Mouse (Mus musculus): ENCODE data around the gene Ift74. TPM values are rescaled to one million over a fixed set of nuclear protein-coding genes. Genes with fewer than 3 reads are reported as not detected.
"Not testable (repeated sequence)": the region's sequence is repeated elsewhere in the genome, so short reads cannot be mapped to it uniquely, and the experiment has no call there.

Ift74 gene
- polyA plus RNA-seq, 1 experiment from 2014 or later = 20.9 TPM

DNA sequence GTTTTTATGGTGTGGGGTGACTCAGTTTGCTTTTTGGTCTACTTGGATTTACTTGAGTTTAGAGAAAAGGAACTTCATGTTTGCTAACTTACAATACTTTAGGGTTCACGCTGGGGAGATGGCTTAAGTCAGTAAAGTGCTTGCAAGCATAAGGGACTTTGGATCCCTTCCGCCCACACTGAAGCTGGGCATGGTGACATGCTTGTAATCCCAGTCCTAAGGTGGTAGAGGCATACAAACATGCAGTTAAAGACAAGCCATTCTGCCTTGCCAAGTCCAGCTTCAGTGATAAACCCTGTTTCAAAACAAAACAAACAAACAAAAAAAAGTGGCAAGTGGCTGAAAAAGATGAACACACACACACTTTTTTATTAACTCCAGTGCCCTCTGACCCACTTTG is 66.9 kb downstream of the Ift74 start:
- Histone ChIP-seq H3K4me3 (replicated peaks; ENCODE audit: low read length) (no peak overlapping the region), H3K27me3 (ENCODE audit: control insufficient read depth, insufficient read depth, low read length) (no peaks in the 10 kb centered on the region), H3K4me1 (ENCODE audit: control insufficient read depth, insufficient read depth, low read length) (no peaks in the 10 kb centered on the region), H3K27ac (ENCODE audit: low read length) (no peak overlapping the region), H3K36me3 (ENCODE audit: control insufficient read depth, insufficient read depth, low read length) (no peaks in the 10 kb centered on the region), H3K9ac (ENCODE audit: low read length) (no peak overlapping the region), H3K9me3 (replicated peaks; ENCODE audit: control insufficient read depth, low read length) (no peaks in the 10 kb centered on the region), H3K4me2 (ENCODE audit: low read depth, low read length) (no peak overlapping the region)
- 77% methylated on average over 2 of the region's 2 CpGs for WGBS
- no peak for ATAC-seq (ENCODE audit: insufficient read depth, low FRiP score)

DNA sequence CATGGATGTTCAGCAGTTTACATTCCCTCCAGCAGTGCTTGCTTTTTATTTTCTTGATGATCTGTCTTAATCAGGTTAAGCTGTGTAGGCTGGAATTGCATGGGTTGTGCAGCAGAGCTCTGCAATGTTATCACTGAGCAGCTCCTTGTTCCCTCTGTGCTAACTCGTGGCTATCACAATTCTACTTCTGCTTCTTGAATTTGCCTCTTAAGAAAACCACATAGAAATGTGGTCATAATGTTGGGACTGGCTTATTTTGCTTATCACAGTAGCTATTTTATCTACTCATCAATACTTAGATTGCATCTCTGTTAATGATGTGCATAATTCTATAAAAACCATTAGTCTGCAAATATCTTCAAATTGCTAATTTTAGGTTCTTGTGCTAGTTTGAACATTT is 67.7 kb downstream of the Ift74 start:
- Histone ChIP-seq H3K4me3 (replicated peaks; ENCODE audit: low read length) (no peak overlapping the region), H3K27ac (ENCODE audit: low read length) (no peak overlapping the region), H3K27me3 (ENCODE audit: control insufficient read depth, insufficient read depth, low read length) (no peaks in the 10 kb centered on the region), H3K36me3 (ENCODE audit: control insufficient read depth, insufficient read depth, low read length) (0 out of 2 replicates have a peak, but pooled peaks cover under 1% of the 10 kb centered on the region), H3K9me3 (replicated peaks; ENCODE audit: control insufficient read depth, low read length) (no peaks in the 10 kb centered on the region), H3K4me2 (ENCODE audit: low read depth, low read length) (no peak overlapping the region), H3K4me1 (ENCODE audit: control insufficient read depth, insufficient read depth, low read length) (no peaks in the 10 kb centered on the region), H3K9ac (ENCODE audit: low read length) (no peak overlapping the region)
- 49% methylated on average over 1 of the region's 1 CpGs for WGBS
- no peak for ATAC-seq (ENCODE audit: insufficient read depth, low FRiP score)

DNA sequence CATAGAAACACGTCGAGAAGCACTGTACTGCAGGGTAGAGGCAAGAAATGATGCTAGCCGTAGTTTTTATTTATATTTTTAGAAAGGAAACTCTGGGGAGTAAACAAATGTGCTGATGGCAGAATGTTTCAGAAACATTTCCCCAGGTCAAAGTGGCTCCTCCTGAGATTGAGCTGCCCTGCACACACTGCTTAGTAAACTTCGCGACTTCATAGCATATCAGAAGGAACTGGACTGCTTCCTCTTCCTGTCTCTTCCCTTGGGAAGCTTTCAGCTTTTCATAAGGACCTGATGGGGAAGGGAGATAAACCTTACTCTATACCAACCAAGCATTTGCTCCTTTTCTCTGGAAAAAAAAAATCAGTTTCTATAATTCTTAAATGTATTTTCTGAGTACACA is 69.0 kb downstream of the Ift74 start:
- Histone ChIP-seq H3K27ac (ENCODE audit: low read length) (no peak overlapping the region), H3K36me3 (ENCODE audit: control insufficient read depth, insufficient read depth, low read length) (0 out of 2 replicates have a peak, but pooled peaks cover 3% of the 10 kb centered on the region), H3K4me2 (ENCODE audit: low read depth, low read length) (no peak overlapping the region), H3K9me3 (replicated peaks; ENCODE audit: control insufficient read depth, low read length) (no peaks in the 10 kb centered on the region), H3K27me3 (ENCODE audit: control insufficient read depth, insufficient read depth, low read length) (no peaks in the 10 kb centered on the region), H3K9ac (ENCODE audit: low read length) (no peak overlapping the region), H3K4me1 (ENCODE audit: control insufficient read depth, insufficient read depth, low read length) (no peaks in the 10 kb centered on the region), H3K4me3 (replicated peaks; ENCODE audit: low read length) (no peak overlapping the region)
- ATAC-seq (ENCODE audit: insufficient read depth, low FRiP score) = no peak
- 83% methylated on average over 5 of the region's 5 CpGs for WGBS

DNA sequence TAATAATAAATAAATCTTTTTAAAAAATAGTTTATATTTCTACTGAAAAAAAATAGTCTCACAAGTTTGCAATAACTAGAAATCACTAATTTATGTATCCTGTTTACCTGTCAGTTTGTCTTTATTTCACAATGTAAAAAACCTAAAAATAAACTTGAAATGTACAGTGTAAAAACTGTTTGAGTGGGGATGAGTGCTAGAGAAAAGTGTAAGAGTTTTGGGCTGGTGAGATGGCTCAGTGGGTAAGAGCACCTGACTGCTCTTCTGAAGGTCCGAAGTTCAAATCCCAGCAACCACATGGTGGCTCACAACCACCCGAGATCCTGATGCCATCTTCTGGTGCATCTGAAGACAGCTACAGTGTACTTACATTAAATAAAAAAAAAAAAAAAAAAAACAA is 75.5 kb downstream of the Ift74 start:
- H3K4me1 ChIP-seq (ENCODE audit: control insufficient read depth, insufficient read depth, low read length); H3K4me2 ChIP-seq (ENCODE audit: low read depth, low read length); H3K36me3 ChIP-seq (ENCODE audit: control insufficient read depth, insufficient read depth, low read length); ATAC-seq (ENCODE audit: insufficient read depth, low FRiP score); H3K27ac ChIP-seq (ENCODE audit: low read length); H3K9me3 ChIP-seq (replicated peaks; ENCODE audit: control insufficient read depth, low read length); H3K9ac ChIP-seq (ENCODE audit: low read length); H3K27me3 ChIP-seq (ENCODE audit: control insufficient read depth, insufficient read depth, low read length); H3K4me3 ChIP-seq (replicated peaks; ENCODE audit: low read length): not testable (repeated sequence)
- 92% methylated on average over 2 of the region's 2 CpGs for WGBS

DNA sequence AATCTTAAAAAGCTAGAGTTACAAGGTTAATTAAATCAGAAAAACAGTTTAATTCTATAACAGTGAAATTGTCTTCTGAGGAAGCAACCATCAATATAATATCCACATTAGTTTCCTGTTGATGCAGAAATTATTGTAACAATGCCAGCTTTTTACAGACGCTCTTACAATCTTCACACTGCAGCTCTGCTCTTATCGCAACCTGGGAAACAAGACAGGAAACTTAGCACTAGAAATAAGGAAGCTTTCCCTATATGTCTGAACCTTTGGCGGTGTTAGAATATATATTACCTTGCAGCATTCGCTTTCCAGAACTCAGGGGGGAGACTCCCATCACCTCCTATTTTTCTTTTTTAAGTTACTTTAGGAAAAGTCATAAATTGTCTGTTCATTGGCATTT is 76.8 kb downstream of the Ift74 start:
- 80% methylated on average over 4 of the region's 4 CpGs for WGBS

DNA sequence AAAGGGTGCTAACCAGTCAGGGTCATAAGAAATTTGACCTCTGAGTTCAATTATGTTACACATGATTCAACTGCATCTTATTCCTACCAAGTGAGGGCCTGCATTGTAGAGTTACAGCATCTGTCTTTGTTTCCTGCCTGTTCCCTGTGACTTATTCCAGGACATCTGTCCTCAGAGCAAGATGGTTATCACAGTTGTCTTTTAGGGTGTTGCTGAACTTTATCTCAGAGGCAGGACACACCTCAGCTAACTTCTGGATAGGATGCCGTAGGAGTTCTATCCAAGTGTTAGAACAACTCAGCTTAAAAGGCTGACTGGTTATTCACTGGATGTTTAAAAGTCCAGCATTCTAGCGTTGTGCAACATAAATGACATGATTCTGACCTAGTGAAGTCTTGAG is 77.9 kb downstream of the Ift74 start:
- no peak overlapping the region for H3K4me3 ChIP-seq (replicated peaks; ENCODE audit: low read length)
- H3K4me2 ChIP-seq (ENCODE audit: low read depth, low read length) = no peak overlapping the region
- no peak overlapping the region for H3K27ac ChIP-seq (ENCODE audit: low read length)
- no peaks in the 10 kb centered on the region for H3K9me3 ChIP-seq (replicated peaks; ENCODE audit: control insufficient read depth, low read length)
- no peak overlapping the region for H3K9ac ChIP-seq (ENCODE audit: low read length)
- 73% methylated on average over 2 of the region's 2 CpGs for WGBS
- H3K36me3 ChIP-seq (ENCODE audit: control insufficient read depth, insufficient read depth, low read length) = 0 out of 2 replicates have a peak, but pooled peaks cover under 1% of the 10 kb centered on the region
- no peak for ATAC-seq (ENCODE audit: insufficient read depth, low FRiP score)
- no peaks in the 10 kb centered on the region for H3K4me1 ChIP-seq (ENCODE audit: control insufficient read depth, insufficient read depth, low read length)
- H3K27me3 ChIP-seq (ENCODE audit: control insufficient read depth, insufficient read depth, low read length) = no peaks in the 10 kb centered on the region

More for the DNA sequence above, 76.8 kb downstream of the Ift74 start:
- no peak overlapping the region for H3K27ac ChIP-seq (ENCODE audit: low read length)
- H3K27me3 ChIP-seq (ENCODE audit: control insufficient read depth, insufficient read depth, low read length) = no peaks in the 10 kb centered on the region
- no peak for ATAC-seq (ENCODE audit: insufficient read depth, low FRiP score)
- 0 out of 2 replicates have a peak, but pooled peaks cover 3% of the 10 kb centered on the region for H3K36me3 ChIP-seq (ENCODE audit: control insufficient read depth, insufficient read depth, low read length)
- H3K9me3 ChIP-seq (replicated peaks; ENCODE audit: control insufficient read depth, low read length) = no peaks in the 10 kb centered on the region
- H3K9ac ChIP-seq (ENCODE audit: low read length) = no peak overlapping the region
- H3K4me3 ChIP-seq (replicated peaks; ENCODE audit: low read length) = no peak overlapping the region
- H3K4me1 ChIP-seq (ENCODE audit: control insufficient read depth, insufficient read depth, low read length) = no peaks in the 10 kb centered on the region
- no peak overlapping the region for H3K4me2 ChIP-seq (ENCODE audit: low read depth, low read length)

DNA sequence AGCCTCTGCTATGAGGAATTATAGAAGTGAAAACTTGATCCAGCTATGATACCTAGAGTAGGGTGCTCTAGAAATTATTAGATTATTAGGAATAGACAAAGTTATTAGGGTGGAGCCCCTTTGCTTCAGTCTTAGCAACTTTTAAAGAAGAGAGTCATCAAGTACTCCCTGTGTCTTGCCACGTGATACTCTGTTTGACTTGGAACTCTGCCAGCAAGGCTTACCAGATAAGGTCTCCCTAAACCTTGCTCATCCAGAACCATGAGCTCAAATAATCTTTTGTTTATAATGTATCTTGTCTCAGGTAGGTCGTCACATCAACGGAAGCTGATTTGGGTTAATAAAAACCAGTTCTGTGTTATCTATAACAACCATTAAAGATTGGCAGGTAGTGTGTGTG is 82.1 kb downstream of the Ift74 start:
- Histone ChIP-seq H3K4me2 (ENCODE audit: low read depth, low read length) (no peak overlapping the region), H3K36me3 (ENCODE audit: control insufficient read depth, insufficient read depth, low read length) (no peaks in the 10 kb centered on the region), H3K9ac (ENCODE audit: low read length) (no peak overlapping the region), H3K27me3 (ENCODE audit: control insufficient read depth, insufficient read depth, low read length) (no peaks in the 10 kb centered on the region), H3K4me3 (replicated peaks; ENCODE audit: low read length) (no peak overlapping the region), H3K4me1 (ENCODE audit: control insufficient read depth, insufficient read depth, low read length) (no peaks in the 10 kb centered on the region), H3K27ac (ENCODE audit: low read length) (no peak overlapping the region), H3K9me3 (replicated peaks; ENCODE audit: control insufficient read depth, low read length) (no peaks in the 10 kb centered on the region)
- ATAC-seq (ENCODE audit: insufficient read depth, low FRiP score) = no peak
- 46% methylated on average over 3 of the region's 3 CpGs for WGBS

DNA sequence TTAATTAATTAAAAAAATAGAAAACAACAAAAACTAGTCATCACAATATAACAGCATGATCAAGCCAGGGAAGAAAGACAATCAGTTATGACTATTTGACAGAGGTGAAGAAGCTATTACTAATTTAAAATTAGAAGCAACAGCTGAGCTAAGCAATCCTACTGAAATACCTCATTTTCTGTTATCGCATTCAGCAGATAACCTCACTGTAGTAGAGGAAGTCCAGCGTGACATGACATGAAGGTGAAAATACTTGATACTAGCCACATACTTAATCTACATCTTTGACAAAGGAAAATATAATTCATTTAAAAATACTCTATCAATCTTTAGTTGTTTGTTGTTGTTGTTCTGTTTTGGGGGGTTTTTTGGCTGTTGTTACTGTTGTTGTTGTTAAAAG is 96.7 kb downstream of the Ift74 start:
- ATAC-seq (ENCODE audit: insufficient read depth, low FRiP score) = no peak
- H3K36me3 ChIP-seq (ENCODE audit: control insufficient read depth, insufficient read depth, low read length) = no peaks in the 10 kb centered on the region; the same call in 1 of the 2 replicates
- no peaks in the 10 kb centered on the region for H3K4me1 ChIP-seq (ENCODE audit: control insufficient read depth, insufficient read depth, low read length)
- no peak overlapping the region for H3K4me2 ChIP-seq (ENCODE audit: low read depth, low read length)
- H3K9me3 ChIP-seq (replicated peaks; ENCODE audit: control insufficient read depth, low read length) = no peaks in the 10 kb centered on the region
- 79% methylated on average over 2 of the region's 2 CpGs for WGBS
- H3K4me3 ChIP-seq (replicated peaks; ENCODE audit: low read length) = no peak overlapping the region
- no peak overlapping the region for H3K9ac ChIP-seq (ENCODE audit: low read length)
- H3K27me3 ChIP-seq (ENCODE audit: control insufficient read depth, insufficient read depth, low read length) = no peaks in the 10 kb centered on the region
- no peak overlapping the region for H3K27ac ChIP-seq (ENCODE audit: low read length)

DNA sequence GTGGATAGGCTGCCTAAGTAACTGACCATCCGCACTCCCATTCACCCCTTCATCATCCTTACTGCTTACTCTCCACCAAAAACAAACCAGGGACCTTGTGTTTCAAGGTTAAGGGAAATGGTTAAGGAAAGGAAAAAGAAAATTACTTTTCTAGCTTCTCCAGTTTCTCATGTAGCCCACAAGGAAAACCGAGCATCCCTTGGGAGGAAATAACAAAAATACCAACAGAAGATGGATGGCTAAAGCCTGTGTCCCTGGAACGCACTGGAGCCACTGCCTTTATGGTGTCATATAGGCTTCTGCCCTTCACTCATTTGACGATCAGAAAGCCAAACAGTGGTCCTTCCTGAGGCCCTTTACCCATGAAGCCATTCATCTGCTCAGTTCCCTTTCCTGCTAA is 97.1 kb downstream of the Ift74 start:
- no peak for ATAC-seq (ENCODE audit: insufficient read depth, low FRiP score)
- H3K27ac ChIP-seq (ENCODE audit: low read length) = no peak overlapping the region
- 68% methylated on average over 4 of the region's 4 CpGs for WGBS
- no peak overlapping the region for H3K4me3 ChIP-seq (replicated peaks; ENCODE audit: low read length)
- H3K27me3 ChIP-seq (ENCODE audit: control insufficient read depth, insufficient read depth, low read length) = no peaks in the 10 kb centered on the region
- H3K36me3 ChIP-seq (ENCODE audit: control insufficient read depth, insufficient read depth, low read length) = no peaks in the 10 kb centered on the region
- H3K9me3 ChIP-seq (replicated peaks; ENCODE audit: control insufficient read depth, low read length) = no peaks in the 10 kb centered on the region
- H3K9ac ChIP-seq (ENCODE audit: low read length) = no peak overlapping the region
- H3K4me1 ChIP-seq (ENCODE audit: control insufficient read depth, insufficient read depth, low read length) = no peaks in the 10 kb centered on the region
- H3K4me2 ChIP-seq (ENCODE audit: low read depth, low read length) = no peak overlapping the region

DNA sequence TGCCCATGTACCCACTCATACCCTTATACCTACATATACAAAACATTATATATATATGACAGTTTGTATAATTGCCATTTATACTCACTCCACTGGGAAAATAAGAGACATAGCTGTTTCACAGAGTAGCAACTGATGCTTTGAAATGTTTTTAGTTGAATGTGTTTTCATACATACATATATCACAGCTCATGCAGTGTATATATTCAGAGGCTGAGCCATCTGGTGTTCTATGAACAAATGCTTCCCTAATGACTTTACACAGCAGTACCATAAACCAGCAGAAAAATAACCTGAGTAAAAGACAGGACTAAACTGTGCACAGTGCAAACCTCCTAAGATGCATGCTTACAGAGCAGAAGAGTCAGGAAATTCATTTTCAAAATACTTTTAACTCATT is 99.5 kb downstream of the Ift74 start:
- no peak overlapping the region for H3K9ac ChIP-seq (ENCODE audit: low read length)
- H3K4me1 ChIP-seq (ENCODE audit: control insufficient read depth, insufficient read depth, low read length) = no peaks in the 10 kb centered on the region
- no peaks in the 10 kb centered on the region for H3K27me3 ChIP-seq (ENCODE audit: control insufficient read depth, insufficient read depth, low read length)
- no peak overlapping the region for H3K4me2 ChIP-seq (ENCODE audit: low read depth, low read length)
- H3K9me3 ChIP-seq (replicated peaks; ENCODE audit: control insufficient read depth, low read length) = no peaks in the 10 kb centered on the region
- H3K4me3 ChIP-seq (replicated peaks; ENCODE audit: low read length) = no peak overlapping the region
- no peak overlapping the region for H3K27ac ChIP-seq (ENCODE audit: low read length)
- no peaks in the 10 kb centered on the region for H3K36me3 ChIP-seq (ENCODE audit: control insufficient read depth, insufficient read depth, low read length)
- no peak for ATAC-seq (ENCODE audit: insufficient read depth, low FRiP score)

Data from stomach, embryonic 16.5 days (tissue).